Mouse (Mus musculus): Measurements from ENCODE around the gene Sult6b2.

GRCm38 (mm10) chr6:142845066-142845465 lies 40.8 kb upstream of the Sult6b2 start:
- TF ChIP-seq CTCF (IDR thresholded peaks at IDR 0.05; ENCODE audit: low read depth) (no peak), EP300 (IDR thresholded peaks at IDR 0.05; ENCODE audit: low read depth) (no peak)
